In the genomic region with DNA sequence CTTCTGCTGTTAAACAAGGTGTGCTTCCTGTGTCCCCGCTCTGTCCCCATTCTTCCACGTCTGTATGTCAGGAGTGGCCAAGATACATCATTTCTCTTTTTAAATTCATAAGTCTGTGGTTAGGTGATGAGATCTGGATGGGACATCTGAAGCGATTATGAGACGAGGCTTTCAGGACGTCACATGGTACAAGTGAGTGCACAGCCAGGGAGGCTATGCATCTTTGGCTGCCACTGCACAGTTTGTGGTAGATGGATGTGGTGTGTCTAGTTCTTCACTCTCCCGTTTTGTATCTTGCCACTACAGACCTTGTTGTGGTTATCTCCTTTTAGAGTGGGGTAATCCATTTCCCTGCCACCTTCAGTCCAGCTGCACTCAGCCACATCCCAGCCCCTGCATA, we compare ENCODE assay signal across 24 mouse cellular contexts. TPM values are rescaled to one million over a fixed set of nuclear protein-coding genes. Genes with fewer than 3 reads are reported as not detected.
A peak's percentile ranks its signal among the peaks of the same experiment; 100 is the strongest.
DNase-seq lines count a peak whose midpoint lies in the region; ATAC-seq and TF ChIP-seq lines count a peak whose summit lies in the region.
"Had no signal": no experiment of that assay in that cellular context is flagged by ENCODE, and none has a peak within 500 bp of the region (broad histone marks: within the 10 kb centered on the region; RNA-seq: fewer than 3 reads in every experiment).

No protein-coding gene starts in this region.

- ATAC-seq in forebrain, embryonic 11.5 days (replicated peaks; ENCODE audit: low FRiP score): no peak
- ATAC-seq in forebrain, embryonic 14.5 days: no peak
- ATAC-seq in common myeloid progenitor, adult 5-6 weeks (replicated peaks; ENCODE audit: low read depth, poor library complexity, severe bottlenecking): peak; percentile 12; the same call in 1 of the 2 replicates
- peak; percentile 60 for ATAC-seq in megakaryocyte-erythroid progenitor cell, adult 5-6 weeks (replicated peaks; ENCODE audit: low FRiP score, low TSS enrichment, poor library complexity, severe bottlenecking)
- no peak for ATAC-seq in heart, embryonic 11.5 days (replicated peaks; ENCODE audit: insufficient number of reproducible peaks, low FRiP score, low TSS enrichment)
- ATAC-seq: activated CD4-positive, CD25-positive, alpha-beta regulatory T cell, adult 4 months; forebrain, embryonic 15.5 days; forebrain, postnatal 0 days; Patski had no signal

- no peaks in the 10 kb centered on the region for H3K4me1 ChIP-seq in forebrain, embryonic 11.5 days (replicated peaks; ENCODE audit: control insufficient read depth, insufficient read depth, low read length)
- H3K4me1 ChIP-seq in forebrain, embryonic 14.5 days (ENCODE audit: control insufficient read depth, insufficient read depth, low read length): no peaks in the 10 kb centered on the region
- peaks cover 19% of the 10 kb centered on the region for H3K4me1 ChIP-seq in thymus, adult 2 months (replicated peaks; ENCODE audit: control insufficient read depth, insufficient read depth, low read length)
- H3K4me1 ChIP-seq in heart, embryonic 11.5 days (ENCODE audit: control insufficient read depth, insufficient read depth, low read length): peaks cover 19% of the 10 kb centered on the region

- no peaks in the 10 kb centered on the region for H3K9me3 ChIP-seq in forebrain, embryonic 11.5 days (ENCODE audit: control insufficient read depth, low read length)
- H3K9me3 ChIP-seq in forebrain, embryonic 14.5 days (replicated peaks; ENCODE audit: control insufficient read depth, low read length): no peaks in the 10 kb centered on the region
- no peaks in the 10 kb centered on the region for H3K9me3 ChIP-seq in heart, embryonic 11.5 days (replicated peaks; ENCODE audit: control insufficient read depth, low read length)
- H3K9me3 ChIP-seq: embryonic facial prominence, embryonic 10.5 days; embryonic facial prominence, embryonic 12.5 days; forebrain, embryonic 12.5 days; forebrain, embryonic 15.5 days had no signal

- DNase-seq in forebrain, embryonic 11.5 days (ENCODE audit: low spot score): peak; percentile 33
- DNase-seq in forebrain, embryonic 14.5 days (ENCODE audit: low spot score): no peak
- DNase-seq in thymus, postnatal 0 days (ENCODE audit: low spot score): peak; percentile 26
- DNase-seq in thymus, adult 2 months: no peak
- DNase-seq in urinary bladder, adult 2 months (ENCODE audit: low spot score): no peak
- DNase-seq: adrenal gland, adult 8-10 months; adrenal gland, postnatal 14 days; adrenal gland, postnatal 36 days; cerebellum, adult 11-12 months; cerebellum, adult 2 months; cerebellum, adult 9-11 months; cerebellum, postnatal 14 days; cerebellum, postnatal 36 days; forebrain, postnatal 0 days had no signal

- H3K27ac ChIP-seq in forebrain, embryonic 11.5 days (ENCODE audit: low read depth, low read length): no peak overlapping the region
- H3K27ac ChIP-seq in forebrain, embryonic 14.5 days (ENCODE audit: low read depth, low read length): no peak overlapping the region
- no peak overlapping the region for H3K27ac ChIP-seq in thymus, adult 2 months (ENCODE audit: control insufficient read depth, insufficient read depth, low read length)
- H3K27ac ChIP-seq in heart, embryonic 11.5 days (ENCODE audit: low read depth, low read length): no peak overlapping the region
- H3K27ac ChIP-seq: embryonic facial prominence, embryonic 10.5 days; embryonic facial prominence, embryonic 12.5 days; forebrain, embryonic 12.5 days; forebrain, embryonic 15.5 days had no signal

- H3K9ac ChIP-seq in forebrain, embryonic 11.5 days (ENCODE audit: low read length): no peak overlapping the region
- H3K9ac ChIP-seq in forebrain, embryonic 14.5 days (ENCODE audit: low read length): no peak overlapping the region
- H3K9ac ChIP-seq in heart, embryonic 11.5 days (ENCODE audit: low read depth, low read length): no peak overlapping the region
- H3K9ac ChIP-seq: embryonic facial prominence, embryonic 12.5 days; forebrain, embryonic 12.5 days; forebrain, embryonic 15.5 days; forebrain, postnatal 0 days had no signal

- no peak for TF ChIP-seq POLR2A in thymus, adult 2 months (IDR thresholded peaks at IDR 0.05; ENCODE audit: control insufficient read depth, extremely low read depth, insufficient read depth, low read length, poor library complexity)

- TF ChIP-seq CTCF in thymus, adult 2 months (IDR thresholded peaks at IDR 0.05; ENCODE audit: borderline replicate concordance, control insufficient read depth, extremely low read depth, insufficient read depth, low read length, poor library complexity): no peak

- no peak overlapping the region for H3K4me3 ChIP-seq in forebrain, embryonic 11.5 days (ENCODE audit: low read depth, low read length)
- H3K4me3 ChIP-seq in forebrain, embryonic 14.5 days (ENCODE audit: low read depth, low read length): no peak overlapping the region
- H3K4me3 ChIP-seq in thymus, adult 2 months (ENCODE audit: control insufficient read depth, insufficient read depth, low read length): no peak overlapping the region
- no peak overlapping the region for H3K4me3 ChIP-seq in heart, embryonic 11.5 days (ENCODE audit: low read depth, low read length)
- H3K4me3 ChIP-seq: embryonic facial prominence, embryonic 10.5 days; embryonic facial prominence, embryonic 12.5 days; forebrain, embryonic 12.5 days; forebrain, embryonic 15.5 days had no signal

- H3K36me3 ChIP-seq in forebrain, embryonic 11.5 days (ENCODE audit: control insufficient read depth, insufficient read depth, low read length): no peaks in the 10 kb centered on the region
- H3K36me3 ChIP-seq in forebrain, embryonic 14.5 days (ENCODE audit: control insufficient read depth, insufficient read depth, low read length): peaks cover 26% of the 10 kb centered on the region
- H3K36me3 ChIP-seq in thymus, adult 2 months (ENCODE audit: control insufficient read depth, insufficient read depth, low read length): no peaks in the 10 kb centered on the region
- peaks cover 5% of the 10 kb centered on the region; the same call in 1 of the 2 replicates for H3K36me3 ChIP-seq in heart, embryonic 11.5 days (ENCODE audit: control insufficient read depth, insufficient read depth, low read length)

- no peaks in the 10 kb centered on the region for H3K27me3 ChIP-seq in forebrain, embryonic 11.5 days (ENCODE audit: control insufficient read depth, insufficient read depth, low read length)
- H3K27me3 ChIP-seq in forebrain, embryonic 14.5 days (replicated peaks; ENCODE audit: control insufficient read depth, insufficient read depth, low read length): no peaks in the 10 kb centered on the region
- no peaks in the 10 kb centered on the region for H3K27me3 ChIP-seq in thymus, adult 2 months (ENCODE audit: control insufficient read depth, insufficient read depth, low read length)
- H3K27me3 ChIP-seq in heart, embryonic 11.5 days (ENCODE audit: control insufficient read depth, insufficient read depth, low read length): no peaks in the 10 kb centered on the region
- H3K27me3 ChIP-seq: embryonic facial prominence, embryonic 12.5 days; forebrain, embryonic 12.5 days; forebrain, embryonic 15.5 days; Patski had no signal

- no peak overlapping the region for H3K4me2 ChIP-seq in forebrain, embryonic 11.5 days (ENCODE audit: low read depth, low read length, severe bottlenecking)
- no peak overlapping the region for H3K4me2 ChIP-seq in forebrain, embryonic 14.5 days (ENCODE audit: low read length)
- no peak overlapping the region for H3K4me2 ChIP-seq in heart, embryonic 11.5 days
- H3K4me2 ChIP-seq: embryonic facial prominence, embryonic 12.5 days; forebrain, embryonic 12.5 days; forebrain, embryonic 15.5 days had no signal

- 91% methylated on average over 6 of the region's 6 CpGs for WGBS in forebrain, embryonic 11.5 days
- 89% methylated on average over 6 of the region's 6 CpGs for WGBS in forebrain, embryonic 14.5 days
- 13% methylated on average over 6 of the region's 6 CpGs for WGBS in thymus, adult 2 months
- 74% methylated on average over 6 of the region's 6 CpGs for WGBS in heart, embryonic 11.5 days (ENCODE audit: insufficient replicate concordance)

RNA-seq across cellular contexts. Expression of a gene that starts 20.5 kb away (rescaled TPM):
- polyA plus RNA-seq in forebrain, embryonic 11.5 days (2014; fragmentation: Nextera tagmentation; extraction: Ambion mirVana): 6.3 and 7.1 TPM in 2 replicates
- polyA plus RNA-seq in forebrain, embryonic 14.5 days (2014; fragmentation: Nextera tagmentation; extraction: Ambion mirVana): 0.85 and 0.88 TPM in 2 replicates
- polyA plus RNA-seq in thymus, postnatal 0 days (2015; fragmentation: Nextera tagmentation; extraction: Ambion mirVana): 1.9 and 3.3 TPM in 2 replicates
- 7.2 and 9.0 TPM in 2 replicates for polyA plus RNA-seq in thymus, adult 2 months (2012; rRNA removed)
- total RNA-seq in common myeloid progenitor, adult 5-6 weeks (2017): 3.0 and 7.0 TPM in 2 replicates
- 0.02 and 5.6 TPM in 2 replicates for total RNA-seq in megakaryocyte-erythroid progenitor cell, adult 5-6 weeks (2014; fragmentation: Nextera tagmentation)
- total RNA-seq in megakaryocyte-erythroid progenitor cell, adult 5-6 weeks (2017): 0.50 TPM in 1 of 2 replicates, not detected in the other
- 8.3 and 9.9 TPM in 2 replicates for polyA plus RNA-seq in heart, embryonic 11.5 days (2014; fragmentation: Nextera tagmentation; extraction: Ambion mirVana)
- polyA plus RNA-seq in urinary bladder, adult 2 months (2012; rRNA removed): 26.3 and 36.2 TPM in 2 replicates
- polyA plus RNA-seq: C2C12 had no signal

Comparison
In these comparisons a context has a peak if more than half of its experiments do, and no peak if none do; other contexts are left out.
1. DNase-seq: peak in forebrain, embryonic 11.5 days (single experiment) and thymus, postnatal 0 days (single experiment); none in forebrain, embryonic 14.5 days (single experiment), thymus, adult 2 months (single experiment) and urinary bladder, adult 2 months (single experiment).
2. ATAC-seq: peak in common myeloid progenitor, adult 5-6 weeks (single experiment) and megakaryocyte-erythroid progenitor cell, adult 5-6 weeks (single experiment); none in forebrain, embryonic 11.5 days (single experiment), forebrain, embryonic 14.5 days (single experiment) and heart, embryonic 11.5 days (single experiment).